Mouse (Mus musculus) liver, embryonic 14.5 days (tissue): ENCODE measurements at regions not wholly inside any gene's neighbourhood (a gene's known extent, or its start where the extent isn't known, plus 50 kb on each side); places are given as distances from the start of the nearest gene placed in this dataset.

Experiments used
- CTCF ChIP-seq: IDR thresholded peaks from 2 replicates; pipeline ENCODE4 v1.5.1; 2016; ENCODE audit warnings: antibody characterized with exemption, low read depth, control low read depth
- EP300 ChIP-seq: IDR thresholded peaks from 2 replicates; pipeline ENCODE4 v1.6.1; 2016; ENCODE audit warnings: antibody characterized with exemption, low read depth

DNA sequence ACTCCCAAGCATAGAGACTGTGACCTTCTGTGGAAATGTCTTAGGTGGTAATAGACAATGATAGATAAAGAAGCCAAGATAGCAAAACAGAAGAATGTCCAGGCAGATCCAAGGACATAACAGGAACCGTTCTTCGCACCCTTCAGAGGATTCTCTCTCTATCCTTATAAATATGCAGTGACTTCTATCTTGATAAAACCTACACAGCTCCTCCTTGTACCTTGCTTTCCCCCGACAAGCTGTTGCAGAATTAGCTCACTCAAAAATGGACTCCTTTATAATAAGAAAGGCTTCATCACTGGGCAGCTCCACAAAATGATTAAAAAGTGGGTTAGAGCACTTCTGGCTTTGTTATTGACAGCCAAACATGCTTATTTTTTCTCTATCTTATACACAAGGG, 245.4 kb upstream of the Adra1b start:
- TF ChIP-seq EP300 (no peak), CTCF (no peak)
